Mouse (Mus musculus): ENCODE results near the gene Gm16405.
"Not testable (repeated sequence)": the region's sequence is repeated elsewhere in the genome, so short reads cannot be mapped to it uniquely, and the experiment has no call there.

Gene Gm16405

GRCm38 (mm10) chrX:54530908-54531307, at the start of gene Gm16405:
Gene Gm16405 (plus strand): TSS chrX:54531208.
- not testable (repeated sequence) for DNase-seq (ENCODE audit: low spot score)

Measured in urinary bladder, postnatal 14 days (tissue).